Mouse (Mus musculus) kidney, adult 18-20 months (tissue): ENCODE measurements around the gene Shb.
A peak's percentile ranks its signal among the peaks of the same experiment; 100 is the strongest.

Experiments
- DNase-seq: peaks from one replicate; pipeline ENCODE4 v3.0.0; 2021

Gene Shb

DNA sequence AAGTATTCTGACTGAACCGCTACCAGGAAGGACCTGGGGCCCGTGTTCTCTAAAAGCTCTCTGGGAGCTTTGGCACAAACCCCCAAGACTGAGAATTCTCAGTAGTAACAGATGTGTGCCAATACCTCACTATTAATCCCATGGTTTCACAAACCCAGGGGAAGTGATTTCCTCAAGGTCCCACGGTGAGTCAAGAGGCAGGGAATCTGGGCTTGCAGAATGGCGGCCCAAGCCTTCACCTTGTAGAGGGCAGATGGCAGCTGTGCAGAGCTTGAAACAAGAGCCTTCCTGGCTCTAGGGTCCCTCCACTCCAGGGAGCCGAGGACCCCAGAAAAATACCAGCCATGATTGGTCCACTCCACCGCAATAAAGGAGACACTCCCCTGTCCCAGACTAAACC is 28.9 kb downstream of the Shb start:
- no peak for DNase-seq

GRCm38 (mm10) chr4:45502002-45502401 is 30.3 kb downstream of the Shb start:
- no peak for DNase-seq

DNA sequence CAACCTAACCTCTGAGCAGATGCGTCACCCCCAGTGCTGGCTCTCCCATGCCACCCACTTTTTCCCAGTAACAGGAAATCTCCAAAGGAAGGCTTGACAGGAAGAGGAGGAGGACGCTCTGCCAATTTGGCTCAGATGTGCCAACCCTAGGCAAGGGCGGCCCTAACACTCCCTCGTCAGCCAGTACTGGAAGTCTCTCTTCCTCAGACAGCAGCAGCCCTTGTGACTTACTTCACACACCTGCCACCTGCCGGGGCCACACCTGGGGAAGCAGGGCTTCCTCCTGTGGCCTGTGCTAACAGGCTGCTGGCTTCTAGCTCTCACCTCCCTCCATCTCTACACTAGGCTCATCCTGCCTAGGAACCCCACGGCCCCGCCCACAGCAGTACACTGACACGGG is 31.9 kb downstream of the Shb start:
- no peak for DNase-seq

DNA sequence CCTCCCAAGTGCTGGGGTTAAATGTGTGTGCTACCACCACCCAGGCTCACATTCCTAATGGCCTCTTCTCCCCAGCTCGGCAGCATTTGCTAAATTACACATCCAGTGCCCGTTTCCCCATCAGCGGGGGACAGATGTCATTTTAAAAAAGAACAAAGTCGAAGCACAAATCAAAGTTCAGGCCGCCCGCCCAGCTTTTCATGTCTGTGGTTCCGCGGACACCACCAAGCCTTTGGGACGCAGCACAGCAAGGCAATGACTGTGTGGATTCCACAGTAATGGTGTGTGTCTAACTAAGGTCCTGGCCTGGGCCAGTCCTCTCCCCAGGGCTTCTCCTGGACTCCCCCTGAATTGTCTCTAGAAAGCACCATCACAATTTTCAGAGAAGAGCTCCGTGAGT is 32.7 kb downstream of the Shb start:
- DNase-seq, result no peak

DNA sequence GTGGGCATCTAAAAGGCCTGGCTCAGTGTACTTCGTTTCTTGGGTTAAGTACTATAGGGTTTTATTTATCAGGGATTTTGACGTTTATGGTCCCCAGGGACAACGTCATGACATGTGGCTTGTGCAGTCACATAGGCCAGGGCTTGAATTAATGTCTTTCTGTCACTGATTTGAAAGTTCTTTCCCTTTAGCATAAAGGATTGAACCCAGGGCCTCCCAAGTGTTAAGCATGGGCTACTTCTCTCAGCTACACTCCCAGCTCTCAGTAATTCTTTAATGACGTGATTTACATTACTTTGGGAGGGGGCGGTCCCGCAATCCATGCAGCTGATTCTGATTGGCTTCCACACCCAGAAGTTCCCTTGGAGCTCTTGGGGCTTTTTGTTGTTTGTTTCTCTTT is 33.2 kb downstream of the Shb start:
- DNase-seq, result no peak

DNA sequence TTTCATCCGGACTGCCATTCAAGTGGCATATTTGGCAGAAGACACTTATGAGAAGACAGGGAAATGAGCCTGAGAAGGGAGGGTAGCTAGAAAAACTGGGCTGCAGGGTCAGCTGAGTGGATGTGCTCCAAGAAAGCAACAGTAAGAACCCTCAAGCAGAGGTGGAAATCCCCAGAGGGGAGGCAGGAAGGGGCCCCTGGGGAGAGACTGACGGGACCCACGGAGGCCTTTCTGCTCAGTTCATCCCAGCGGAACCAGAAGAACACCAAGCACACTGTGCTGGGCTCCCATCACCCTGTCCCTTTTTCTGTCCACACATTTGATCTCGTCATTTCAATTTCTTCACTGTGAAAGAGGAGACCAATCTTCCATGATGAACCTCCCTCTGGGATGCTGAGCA is 33.9 kb downstream of the Shb start:
- no peak for DNase-seq

DNA sequence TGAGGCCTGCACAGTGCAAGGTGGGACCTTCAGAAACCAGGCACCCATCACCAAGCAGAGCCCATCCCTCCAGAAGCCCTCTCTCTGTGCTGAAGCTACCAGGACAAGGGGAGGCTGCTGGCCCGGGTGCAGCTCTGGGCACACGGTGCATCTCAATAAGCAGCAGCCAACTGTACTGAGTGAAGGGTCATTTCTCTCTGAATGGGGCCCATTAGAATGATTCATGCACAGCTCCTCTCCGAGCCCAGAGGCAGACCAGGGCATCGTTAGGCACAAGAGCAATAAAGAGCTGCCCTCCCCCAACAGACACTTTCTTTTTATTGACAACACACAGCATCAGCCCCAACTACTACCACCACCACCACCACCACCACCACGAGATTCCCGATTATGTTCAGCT is 35.0 kb downstream of the Shb start:
- no peak for DNase-seq

DNA sequence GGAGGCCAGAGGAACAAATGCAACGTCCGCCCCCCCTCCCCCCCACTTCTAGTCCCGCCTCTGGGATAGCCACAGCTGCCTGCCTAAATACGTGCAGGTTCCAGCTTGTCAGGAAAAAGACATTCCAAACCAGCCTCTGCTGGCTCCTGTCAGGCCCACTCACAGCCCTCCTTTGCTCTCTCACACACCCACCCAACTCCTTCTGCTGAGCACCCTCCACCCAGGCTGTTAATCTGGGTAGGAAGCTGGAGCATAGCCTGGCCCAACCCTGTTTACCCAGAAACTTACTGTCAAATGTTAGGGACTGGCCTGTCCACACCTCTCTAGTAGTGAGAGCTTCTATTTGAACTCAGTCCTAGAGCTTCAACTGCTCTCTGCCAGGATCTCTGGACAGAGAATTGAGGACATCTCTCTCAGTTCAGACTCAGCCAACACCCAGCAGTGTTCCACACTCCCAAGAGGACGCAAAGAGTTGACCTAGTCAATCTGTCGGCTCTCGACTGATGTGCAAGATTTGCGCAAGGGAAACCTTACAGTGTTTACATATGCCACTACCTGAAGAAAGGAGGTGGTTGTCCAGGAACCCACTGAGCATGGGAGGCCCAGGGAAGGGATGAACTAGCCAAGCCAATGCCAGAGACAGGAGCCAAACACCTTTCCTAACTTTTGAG is 36.6 kb downstream of the Shb start:
- DNase-seq, result no peak

DNA sequence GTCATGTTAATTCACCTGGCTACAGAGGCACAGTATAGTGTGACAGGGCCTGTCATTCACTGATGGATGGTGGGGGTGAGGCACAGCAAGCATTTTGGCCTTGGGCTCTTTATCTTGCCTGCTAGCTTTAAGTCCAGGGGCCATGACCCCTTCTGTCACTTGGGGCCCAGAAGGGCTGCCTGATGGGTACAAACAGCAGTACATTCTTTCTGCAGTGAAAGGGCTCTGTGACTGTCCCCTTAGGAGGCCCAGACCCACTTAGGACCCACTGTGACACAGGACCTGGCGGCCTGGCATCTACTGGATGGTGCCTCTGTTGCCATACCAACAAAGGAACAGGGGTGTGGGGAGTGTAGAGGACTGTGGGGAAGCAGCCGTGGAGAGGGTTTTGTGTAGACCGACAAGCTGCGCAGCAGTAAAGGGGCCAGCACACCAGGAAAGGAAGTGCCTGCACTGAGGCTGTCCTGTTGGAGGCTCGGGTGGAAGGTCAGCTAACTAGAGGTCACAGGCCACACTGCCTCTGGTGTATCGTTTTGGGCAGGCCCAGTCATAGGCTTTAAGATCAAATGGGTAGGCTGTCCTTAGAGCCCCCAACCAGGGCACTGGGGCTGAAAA is 38.4 kb downstream of the Shb start:
- DNase-seq, result no peak

DNA sequence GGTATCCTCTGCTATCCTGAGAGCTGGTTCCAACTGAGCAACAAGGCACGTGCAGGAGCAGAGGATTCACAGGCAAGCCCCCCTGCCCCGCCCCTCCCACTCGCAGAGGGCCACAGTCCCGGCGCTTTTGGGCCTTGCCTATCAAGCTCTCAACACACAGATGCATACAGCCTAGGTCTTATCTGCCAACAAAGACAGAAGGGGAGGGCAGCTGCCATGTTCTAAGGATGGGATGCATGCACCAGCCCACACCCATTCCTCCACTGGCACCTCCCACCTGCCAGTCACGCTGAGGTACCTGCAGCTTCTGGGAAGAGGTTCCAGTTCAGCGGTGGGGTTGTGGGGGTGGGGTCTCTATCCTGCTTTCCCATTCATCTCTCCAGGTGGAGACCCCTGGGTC is 39.2 kb downstream of the Shb start:
- no peak for DNase-seq

- DNase-seq, result no peak
These were observed 39.6 kb downstream of the Shb start for GRCm38 (mm10) chr4:45492681-45493081.

- DNase-seq, result no peak
These were observed 40.3 kb downstream of the Shb start for GRCm38 (mm10) chr4:45491685-45492601.

DNA sequence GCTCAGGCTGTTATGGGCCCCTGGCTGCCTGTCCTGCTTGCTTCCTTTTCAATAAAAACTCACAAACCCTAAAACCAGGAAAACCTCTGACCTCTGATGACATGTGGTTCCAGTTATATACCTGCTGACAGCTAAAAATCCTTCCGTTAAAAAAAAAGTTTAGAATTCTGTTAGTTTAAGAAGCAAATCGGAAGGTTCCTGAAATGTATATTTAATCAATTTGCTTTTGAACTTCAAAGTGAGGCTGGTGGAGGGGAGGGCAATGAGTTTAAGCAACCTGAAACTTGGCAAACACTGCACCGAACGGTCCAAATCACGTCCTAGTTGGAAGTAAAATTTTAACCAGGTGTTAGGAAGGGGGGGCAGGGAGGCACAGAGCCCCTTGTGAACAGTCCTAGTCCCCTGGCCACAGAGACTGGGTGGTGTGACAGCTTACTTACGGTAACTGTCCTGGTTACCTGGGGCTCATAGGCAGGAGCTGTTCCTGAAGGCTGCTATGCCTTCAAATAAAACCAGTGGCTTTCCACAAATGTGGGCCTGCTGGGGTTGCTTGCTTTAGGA is 41.1 kb downstream of the Shb start:
- DNase-seq, result peak; percentile 77

DNA sequence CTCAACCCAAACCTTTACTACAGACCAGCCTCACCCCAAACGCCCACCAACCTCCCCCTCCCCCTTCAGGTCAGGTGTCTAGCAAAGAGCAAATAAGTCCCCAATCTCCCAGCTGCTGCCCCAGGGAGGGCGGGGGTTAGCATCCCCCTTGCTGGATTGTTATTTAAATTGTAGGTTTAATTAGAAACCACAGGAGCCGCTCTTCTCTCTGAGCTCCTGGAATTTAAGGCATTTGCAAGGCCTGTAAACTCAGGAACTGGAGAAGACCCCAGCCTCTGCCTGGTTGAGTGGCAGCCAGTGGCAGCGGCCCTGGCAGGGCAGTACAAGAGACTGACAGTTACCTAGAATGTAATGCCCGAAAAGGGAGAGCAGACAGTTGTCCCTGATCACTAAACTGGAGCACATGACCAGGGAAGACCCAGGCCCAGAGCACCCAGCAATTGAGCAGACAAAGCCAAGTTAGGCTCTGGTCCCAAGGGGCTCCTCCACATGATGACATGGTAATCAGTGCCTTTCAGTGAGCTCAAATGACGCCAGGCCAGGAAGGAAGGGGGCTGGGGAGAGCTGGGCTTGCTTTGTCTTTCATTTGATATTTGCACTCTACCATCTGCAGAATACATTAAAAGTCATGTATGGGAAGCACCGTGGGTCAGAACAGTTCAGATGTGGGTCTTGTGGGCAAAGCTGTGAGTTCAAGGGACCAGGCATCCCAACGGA is 42.1 kb downstream of the Shb start:
- peak; percentile 16 for DNase-seq

GRCm38 (mm10) chr4:45489141-45490035 is 42.9 kb downstream of the Shb start:
- peak; percentile 79 for DNase-seq

DNA sequence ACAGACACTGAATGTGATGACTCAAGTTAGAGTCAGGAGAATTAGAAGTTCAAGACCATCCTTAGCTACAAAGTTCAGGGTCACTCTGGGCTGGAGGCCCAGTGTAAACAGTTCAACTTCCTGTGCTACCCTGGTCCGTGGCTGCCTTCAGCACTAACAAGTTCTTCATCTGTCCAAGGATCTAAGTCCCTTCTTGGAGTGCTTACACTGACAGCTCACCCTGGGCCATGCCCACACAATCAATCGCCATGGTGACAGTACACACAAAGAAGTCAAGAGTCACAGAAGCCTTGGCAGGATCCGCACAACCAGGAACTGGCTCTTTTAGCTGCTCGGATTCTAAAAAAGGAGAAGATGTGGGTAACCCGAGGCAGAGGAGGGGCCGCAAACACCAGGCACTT is 44.6 kb downstream of the Shb start:
- peak; percentile 55 for DNase-seq

DNA sequence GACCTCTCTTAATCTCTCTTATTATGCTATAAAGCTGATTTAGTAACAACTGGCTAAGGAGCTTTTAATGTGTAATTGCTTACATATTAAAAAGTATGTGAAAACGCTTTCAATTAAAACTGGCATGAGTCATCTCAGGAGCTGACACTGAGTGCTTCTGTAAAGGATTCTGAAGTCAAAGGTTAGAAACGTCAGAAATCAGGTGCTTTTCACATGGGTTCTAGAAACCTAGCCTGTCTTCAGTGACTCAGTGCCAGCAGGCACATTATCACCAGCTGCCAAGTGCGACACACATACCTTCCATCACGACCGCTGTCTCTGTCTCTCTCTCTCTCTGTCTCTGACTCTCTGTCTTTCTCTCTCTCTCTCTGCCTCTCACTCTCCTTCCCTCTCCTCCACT is 47.2 kb downstream of the Shb start:
- DNase-seq, result peak; percentile 21

DNA sequence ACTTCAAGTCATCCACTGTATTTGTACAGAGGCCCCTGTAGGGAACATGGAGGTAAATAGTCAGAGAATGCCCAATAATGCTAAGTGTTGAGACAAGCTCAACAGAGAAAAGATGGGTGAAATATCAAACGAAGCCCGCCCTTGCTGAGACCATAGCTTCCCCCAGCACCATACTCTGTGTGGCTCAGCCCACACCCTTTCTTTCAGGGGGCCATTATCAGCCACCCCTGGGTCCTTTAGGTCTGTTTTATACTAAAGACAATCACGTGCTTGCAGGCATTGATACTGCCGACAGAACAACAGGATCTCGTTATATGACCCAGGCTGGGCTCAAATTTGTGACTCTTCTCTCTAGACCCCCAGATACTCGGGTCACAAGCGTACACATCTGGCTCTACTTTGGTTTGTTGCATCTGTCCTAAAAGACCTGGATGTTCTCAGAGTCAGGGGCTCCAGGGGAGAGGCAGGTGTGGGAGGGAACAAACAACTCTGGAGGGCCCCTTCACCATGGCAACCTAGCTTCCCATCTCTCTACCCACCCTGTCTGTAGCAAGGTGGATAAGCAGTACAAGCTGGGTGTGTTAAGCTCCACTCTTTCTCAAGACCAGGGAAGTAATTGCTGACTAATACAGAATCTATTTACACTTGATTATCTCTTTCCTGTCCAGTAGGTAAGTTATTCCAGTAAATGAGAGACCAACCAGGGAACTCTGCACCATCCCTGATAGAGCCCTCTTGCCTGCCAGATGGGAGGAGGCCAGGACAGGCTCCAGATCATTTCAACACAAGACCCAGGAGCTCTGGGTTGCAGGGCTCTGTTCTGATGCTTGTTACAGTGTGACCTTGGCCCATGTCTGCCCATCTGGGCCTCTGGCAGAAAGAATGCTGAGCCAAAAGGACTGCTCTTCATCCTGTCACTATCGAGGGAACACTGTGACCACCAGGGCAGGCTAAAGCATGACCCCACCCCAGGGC is 48.7 kb downstream of the Shb start:
- DNase-seq, result peak; percentile 34

GRCm38 (mm10) chr4:45482271-45482670 is 50.0 kb downstream of the Shb start:
- DNase-seq, result no peak

GRCm38 (mm10) chr4:45481431-45481830 is 50.8 kb downstream of the Shb start:
- no peak for DNase-seq

GRCm38 (mm10) chr4:45480595-45480994 is 51.7 kb downstream of the Shb start:
- no peak for DNase-seq
